15 mouse cellular contexts compared by ENCODE assay signal in the genomic region with DNA sequence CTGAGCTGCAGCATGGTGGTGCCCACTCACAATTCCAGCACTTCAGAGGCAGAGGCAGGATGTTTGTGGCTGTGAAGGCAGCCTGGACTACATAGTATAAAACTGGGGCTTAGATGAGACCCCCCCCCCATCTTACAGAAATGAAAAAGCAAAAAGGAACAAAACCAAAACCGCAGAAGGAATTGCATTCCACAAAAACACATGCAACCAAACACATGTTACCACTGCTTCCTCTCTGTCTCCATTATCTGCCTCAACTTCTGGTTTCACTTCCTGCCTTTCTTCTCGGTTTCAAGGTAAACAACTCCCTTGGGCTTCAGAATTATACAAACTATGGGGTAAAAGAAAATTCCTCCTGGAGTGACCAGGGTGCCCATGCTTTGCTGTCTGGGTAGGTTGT. TPM values are rescaled to one million over a fixed set of nuclear protein-coding genes. Genes with fewer than 3 reads are reported as not detected.
DNase-seq lines count a peak whose midpoint lies in the region; ATAC-seq lines count a peak whose summit lies in the region.
"Had no signal": no experiment of that assay in that cellular context is flagged by ENCODE, and none has a peak within 500 bp of the region (broad histone marks: within the 10 kb centered on the region; RNA-seq: fewer than 3 reads in every experiment).

No protein-coding gene starts in this region.

- no peak overlapping the region for H3K4me2 ChIP-seq in heart, embryonic 12.5 days
- H3K4me2 ChIP-seq: embryonic facial prominence, embryonic 15.5 days; intestine, embryonic 15.5 days had no signal

- no peak for DNase-seq in heart, postnatal 36 days
- peak; percentile 13 for DNase-seq in thymus, postnatal 14 days
- no peak for DNase-seq in thymus, postnatal 25 days
- no peak for DNase-seq in limb, embryonic 10.5 days (ENCODE audit: low spot score)
- no peak for DNase-seq in kidney, adult 9 months
- no peak for DNase-seq in c-Kit-positive CD71-positive TER-119-positive erythroid progenitor cells, embryonic 14.5 days (ENCODE audit: low spot score)
- DNase-seq: adrenal gland, postnatal 36 days; cerebellum, postnatal 36 days; left cerebral cortex, postnatal 4 days; retina, postnatal 1 day had no signal

- no peaks in the 10 kb centered on the region for H3K27me3 ChIP-seq in heart, embryonic 12.5 days (replicated peaks)
- no peaks in the 10 kb centered on the region for H3K27me3 ChIP-seq in limb, embryonic 10.5 days (ENCODE audit: low read depth, poor library complexity, severe bottlenecking)
- H3K27me3 ChIP-seq: embryonic facial prominence, embryonic 15.5 days; intestine, embryonic 15.5 days had no signal

- no peaks in the 10 kb centered on the region for H3K9me3 ChIP-seq in heart, embryonic 12.5 days (replicated peaks)
- H3K9me3 ChIP-seq in limb, embryonic 10.5 days (replicated peaks) = no peaks in the 10 kb centered on the region
- H3K9me3 ChIP-seq: embryonic facial prominence, embryonic 15.5 days; intestine, embryonic 15.5 days had no signal

- intact Hi-C loops in heart, postnatal 36 days (cut with DNase I) = no loop called here

- no peak overlapping the region for H3K9ac ChIP-seq in heart, embryonic 12.5 days
- H3K9ac ChIP-seq: embryonic facial prominence, embryonic 15.5 days; intestine, embryonic 15.5 days had no signal

- 42% methylated on average over 2 of the region's 2 CpGs for WGBS in heart, embryonic 12.5 days
- 63% methylated on average over 2 of the region's 2 CpGs for WGBS in limb, embryonic 10.5 days

- peak overlapping the region; percentile 23; the same call in 1 of the 2 replicates for H3K27ac ChIP-seq in heart, embryonic 12.5 days (ENCODE audit: poor library complexity, severe bottlenecking)
- H3K27ac ChIP-seq in limb, embryonic 10.5 days = no peak overlapping the region
- H3K27ac ChIP-seq: embryonic facial prominence, embryonic 15.5 days; intestine, embryonic 15.5 days had no signal

- no peaks in the 10 kb centered on the region for H3K36me3 ChIP-seq in heart, embryonic 12.5 days
- H3K36me3 ChIP-seq in limb, embryonic 10.5 days = no peaks in the 10 kb centered on the region
- H3K36me3 ChIP-seq: embryonic facial prominence, embryonic 15.5 days; intestine, embryonic 15.5 days had no signal

- ATAC-seq in heart, embryonic 12.5 days (ENCODE audit: insufficient number of reproducible peaks, low FRiP score) = no peak
- ATAC-seq in hematopoietic stem cell, adult 5-6 weeks (replicated peaks in 1 of 2; ENCODE audit: insufficient read depth in 1 of 2, low FRiP score in 2 of 2, low TSS enrichment in 1 of 2, low read depth in 1 of 2, poor library complexity in 2 of 2, severe bottlenecking in 2 of 2) = peak; percentile 94 to 95
- ATAC-seq: intestine, embryonic 15.5 days had no signal

- 0 out of 2 replicates have a peak, but pooled peaks cover 4% of the 10 kb centered on the region for H3K4me1 ChIP-seq in heart, embryonic 12.5 days (replicated peaks)
- H3K4me1 ChIP-seq in limb, embryonic 10.5 days = no peaks in the 10 kb centered on the region
- H3K4me1 ChIP-seq: embryonic facial prominence, embryonic 15.5 days; intestine, embryonic 15.5 days had no signal

- H3K4me3 ChIP-seq in heart, embryonic 12.5 days = no peak overlapping the region
- H3K4me3 ChIP-seq in limb, embryonic 10.5 days = no peak overlapping the region
- H3K4me3 ChIP-seq: embryonic facial prominence, embryonic 15.5 days; intestine, embryonic 15.5 days had no signal

RNA-seq across cellular contexts. Expression of a gene that starts 8.8 kb away (rescaled TPM):
- 3.7 and 5.0 TPM in 2 replicates for polyA plus RNA-seq in heart, embryonic 12.5 days (2016; fragmentation: Nextera tagmentation; extraction: Ambion mirVana)
- under 1 TPM; 0.64 to 0.84 TPM for total RNA-seq in heart, postnatal 36 days (2021)
- 0.81 TPM in 1 of 2 replicates, not detected in the other for total RNA-seq in hematopoietic stem cell, adult 5-6 weeks (2017)
- polyA plus RNA-seq in limb, embryonic 10.5 days (2016; fragmentation: Nextera tagmentation; extraction: Ambion mirVana) = not detected in 2 replicates
- total RNA-seq: adrenal gland, postnatal 36 days; left cerebral cortex, postnatal 4 days had no signal
- polyA plus RNA-seq: embryonic facial prominence, embryonic 15.5 days; large intestine, adult 2 months had no signal

RNA-seq across cellular contexts. Expression of a gene that starts 17.7 kb away (rescaled TPM):
- 0.14 and 0.19 TPM in 2 replicates for polyA plus RNA-seq in heart, embryonic 12.5 days (2016; fragmentation: Nextera tagmentation; extraction: Ambion mirVana)
- under 1 TPM; 0.33 to 0.72 TPM for total RNA-seq in heart, postnatal 36 days (2021)
- total RNA-seq in hematopoietic stem cell, adult 5-6 weeks (2017) = 1.1 TPM in 1 of 2 replicates, not detected in the other
- polyA plus RNA-seq in limb, embryonic 10.5 days (2016; fragmentation: Nextera tagmentation; extraction: Ambion mirVana) = 0.21 and 0.40 TPM in 2 replicates
- total RNA-seq: adrenal gland, postnatal 36 days; left cerebral cortex, postnatal 4 days had no signal

RNA-seq across cellular contexts. Expression of a gene that starts 35.5 kb away (rescaled TPM):
- polyA plus RNA-seq in heart, embryonic 12.5 days (2016; fragmentation: Nextera tagmentation; extraction: Ambion mirVana) = 33.3 and 34.1 TPM in 2 replicates
- 10 to 100 TPM; 17.2 to 21.0 TPM for total RNA-seq in heart, postnatal 36 days (2021)
- 48.3 and 61.2 TPM in 2 replicates for total RNA-seq in hematopoietic stem cell, adult 5-6 weeks (2017)
- 44.3 and 46.0 TPM in 2 replicates for polyA plus RNA-seq in limb, embryonic 10.5 days (2016; fragmentation: Nextera tagmentation; extraction: Ambion mirVana)

RNA-seq across cellular contexts. Expression of a gene that starts 37.1 kb away (rescaled TPM):
- polyA plus RNA-seq in heart, embryonic 12.5 days (2016; fragmentation: Nextera tagmentation; extraction: Ambion mirVana) = not detected in 2 replicates
- total RNA-seq in heart, postnatal 36 days (2021) = under 1 TPM in 1 of 2 experiments, not detected in 1; 0.53 TPM
- total RNA-seq in hematopoietic stem cell, adult 5-6 weeks (2017) = 1.7 and 1.8 TPM in 2 replicates
- not detected in 2 replicates for polyA plus RNA-seq in limb, embryonic 10.5 days (2016; fragmentation: Nextera tagmentation; extraction: Ambion mirVana)
- total RNA-seq: left cerebral cortex, postnatal 4 days had no signal

RNA-seq across cellular contexts. Expression of a gene that starts 39.5 kb away (rescaled TPM):
- polyA plus RNA-seq in heart, embryonic 12.5 days (2016; fragmentation: Nextera tagmentation; extraction: Ambion mirVana) = 6.7 and 7.3 TPM in 2 replicates
- 1 to 10 TPM in 1 of 2 experiments, not detected in 1; 2.5 TPM for total RNA-seq in heart, postnatal 36 days (2021)
- 5.3 TPM in 1 of 2 replicates, not detected in the other for total RNA-seq in hematopoietic stem cell, adult 5-6 weeks (2017)
- polyA plus RNA-seq in limb, embryonic 10.5 days (2016; fragmentation: Nextera tagmentation; extraction: Ambion mirVana) = 11.0 and 12.6 TPM in 2 replicates
